Mouse (Mus musculus) MEL (cell line): ENCODE results near the gene Spast.

Experiments used
- CTCF ChIP-seq, 3 experiments: IDR thresholded peaks in 2 of 3; conservative IDR thresholded peaks in 1 of 3; 2 replicates each; pipeline ENCODE4 v1.5.1; 2011 to 2012; ENCODE audit warnings: low read length in 3 of 3, low read depth in 2 of 3, mild to moderate bottlenecking in 2 of 3, improper control_type of control experiment in 1 of 3, inconsistent platforms in 1 of 3, mixed read lengths in 1 of 3, moderate library complexity in 1 of 3; ENCODE audit not compliant: control insufficient read depth in 1 of 3, insufficient read depth in 1 of 3, poor library complexity in 1 of 3, severe bottlenecking in 1 of 3
- E2F4 ChIP-seq: IDR thresholded peaks from 2 replicates; pipeline ENCODE4 v1.6.1; 2011; ENCODE audit warnings: low read depth, low read length, improper control_type of control experiment, borderline replicate concordance
- EP300 ChIP-seq, 2 experiments: IDR thresholded peaks; 2 replicates each; pipeline ENCODE4 v1.6.1; 2011; ENCODE audit warnings: improper control_type of control experiment in 2 of 2, low read length in 2 of 2, low read depth in 1 of 2, mild to moderate bottlenecking in 1 of 2
- GATA1 ChIP-seq: IDR thresholded peaks from 2 replicates; pipeline ENCODE4 v1.6.1; 2011; ENCODE audit warnings: low read depth, low read length, improper control_type of control experiment
- KAT2A ChIP-seq: conservative IDR thresholded peaks from 2 replicates; pipeline ENCODE4 v1.6.1; 2012; ENCODE audit warnings: low read depth, low read length, improper control_type of control experiment, inconsistent platforms
- MAFK ChIP-seq: IDR thresholded peaks from 2 replicates; pipeline ENCODE4 v1.6.1; 2011; ENCODE audit warnings: low read depth, mild to moderate bottlenecking, low read length, improper control_type of control experiment, borderline replicate concordance
- MAX ChIP-seq: IDR thresholded peaks from 2 replicates; pipeline ENCODE4 v1.6.1; 2011; ENCODE audit warnings: low read length, improper control_type of control experiment
- MAZ ChIP-seq: IDR thresholded peaks from 2 replicates; pipeline ENCODE4 v1.6.1; 2012; ENCODE audit warnings: low read depth, mild to moderate bottlenecking, inconsistent platforms, low read length, improper control_type of control experiment
- POLR2A ChIP-seq, 2 experiments: IDR thresholded peaks; 2 replicates each; pipeline ENCODE4 v1.6.1; 2011 to 2012; ENCODE audit warnings: low read length in 2 of 2, mild to moderate bottlenecking in 2 of 2, control low read depth in 1 of 2, improper control_type of control experiment in 1 of 2, low read depth in 1 of 2, moderate library complexity in 1 of 2; ENCODE audit not compliant: control insufficient read depth in 1 of 2, insufficient read depth in 1 of 2, poor library complexity in 1 of 2
- POLR2AphosphoS2 ChIP-seq: IDR thresholded peaks from 2 replicates; pipeline ENCODE4 v1.6.1; 2011; ENCODE audit warnings: low read length, improper control_type of control experiment
- RAD21 ChIP-seq: IDR thresholded peaks from 2 replicates; pipeline ENCODE4 v1.6.1; 2011; ENCODE audit warnings: mild to moderate bottlenecking, low read depth, low read length, improper control_type of control experiment
- TBP ChIP-seq: IDR thresholded peaks from 2 replicates; pipeline ENCODE4 v1.8.0; 2011; ENCODE audit warnings: low read depth, low read length, improper control_type of control experiment

- TF ChIP-seq MAX (0 out of 2 replicates have a peak, but pooled peaks have one; percentile 24), CTCF (IDR thresholded peaks at IDR 0.05 in 2 of 3, conservative IDR thresholded peaks at IDR 0.05 in 1 of 3; ENCODE audit: control insufficient read depth in 1 of 3, insufficient read depth in 1 of 3, low read depth in 2 of 3, low read length in 3 of 3, poor library complexity in 1 of 3, severe bottlenecking in 1 of 3) (no peak), EP300 (IDR thresholded peaks at IDR 0.05; ENCODE audit: low read depth in 1 of 2, low read length in 2 of 2) (peak in 1 of 2 experiments; percentile 3; a peak in 1 of 4 replicates), MAFK (no peak), KAT2A (no peak; the same call in 1 of the 2 replicates), GATA1 (no peak), POLR2A (IDR thresholded peaks at IDR 0.05; ENCODE audit: control insufficient read depth in 1 of 2, insufficient read depth in 1 of 2, low read depth in 1 of 2, low read length in 2 of 2, poor library complexity in 1 of 2) (peak; percentile 59 to 94; a peak in 3 of 4 replicates), MAZ (peak; percentile 85; the same call in 1 of the 2 replicates), RAD21 (no peak), E2F4 (no peak), POLR2AphosphoS2 (no peak), TBP (no peak)
These were observed 43.5 kb upstream of the Spast start, which contains the start of gene Memo1 for GRCm38 (mm10) chr17:74295026-74295970.
